Mouse (Mus musculus): ENCODE results near the gene Iqsec1. TPM values are rescaled to one million over a fixed set of nuclear protein-coding genes. Genes with fewer than 3 reads are reported as not detected.

Iqsec1 gene
- 8.6 TPM for polyA plus RNA-seq (2017; shearing (Covaris generic))

GRCm38 (mm10) chr6:90988648-90989317, at the start of gene Iqsec1:
TSS of gene Iqsec1 (minus strand) at chr6:90988685.

Other genes starting within 250 kb of the Iqsec1 start
- 274 TPM for gene Nup210, start 128.1 kb upstream of the Iqsec1 start, polyA plus RNA-seq (2017; shearing (Covaris generic))
- gene Hdac11, start 168.0 kb upstream of the Iqsec1 start, polyA plus RNA-seq (2017; shearing (Covaris generic)): 0.98 TPM
- gene Fbln2, start 223.8 kb upstream of the Iqsec1 start, polyA plus RNA-seq (2017; shearing (Covaris generic)): 0.85 TPM